Mouse (Mus musculus) olfactory bulb, adult 2 months (tissue): ENCODE results near the gene Gm10721.
"Not testable (repeated sequence)": the region's sequence is repeated elsewhere in the genome, so short reads cannot be mapped to it uniquely, and the experiment has no call there.

Experiments
- CTCF ChIP-seq: fragments of 200-500 bp; IDR thresholded peaks from 2 replicates; pipeline ENCODE4 v1.5.1; 2012; ENCODE audit warnings: low read depth, mild to moderate bottlenecking, low read length, moderate library complexity; ENCODE audit not compliant: insufficient read depth
- POLR2A ChIP-seq: fragments of 200-500 bp; IDR thresholded peaks from 2 replicates; pipeline ENCODE4 v1.6.1; 2012; ENCODE audit warnings: mild to moderate bottlenecking, low read depth, low read length, moderate library complexity; ENCODE audit not compliant: insufficient read depth

- TF ChIP-seq CTCF, POLR2A: not testable (repeated sequence)
Measured at GRCm38 (mm10) chr9:3023985-3024648, 11.2 kb downstream of the Gm10721 start.
